Mouse (Mus musculus) forebrain, embryonic 11.5 days (tissue): ENCODE measurements at regions not wholly inside any gene's neighbourhood (a gene's known extent, or its start where the extent isn't known, plus 50 kb on each side); places are given as distances from the start of the nearest gene placed in this dataset.
A peak's percentile ranks its signal among the peaks of the same experiment; 100 is the strongest.

Experiments used
- ATAC-seq: fragments of 200-750 bp; cut with Nextera tagmentation; replicated peaks from 2 replicates; pipeline ENCODE4 v1.8.0; 2017; ENCODE audit warnings: moderate TSS enrichment; ENCODE audit not compliant: low FRiP score
- DNase-seq: peaks from one replicate; pipeline ENCODE4 v3.0.0-alpha.2; 2017; ENCODE audit warnings: low spot score
- H3K27ac ChIP-seq: fragments of 300-500 bp; sonication (generic); 2 replicates; pipeline ENCODE4 v1.5.1; 2014; ENCODE audit warnings: low read depth, low read length
- H3K27me3 ChIP-seq: fragments of 300-500 bp; sonication (generic); 2 replicates; pipeline ENCODE4 v1.6.1; 2014; ENCODE audit warnings: mild to moderate bottlenecking, low read length, mixed read lengths; ENCODE audit not compliant: control insufficient read depth, insufficient read depth
- H3K36me3 ChIP-seq: fragments of 300-500 bp; sonication (generic); 2 replicates; pipeline ENCODE4 v1.6.1; 2014; ENCODE audit warnings: mild to moderate bottlenecking, low read length, moderate library complexity, mixed read lengths; ENCODE audit not compliant: control insufficient read depth, insufficient read depth
- H3K4me1 ChIP-seq: fragments of 300-500 bp; sonication (generic); replicated peaks from 2 replicates; pipeline ENCODE4 v1.6.1; 2014; ENCODE audit warnings: low read length, mixed read lengths; ENCODE audit not compliant: control insufficient read depth, insufficient read depth
- H3K4me2 ChIP-seq: fragments of 300-500 bp; sonication (generic); 2 replicates; pipeline ENCODE4 v1.6.1; 2014; ENCODE audit warnings: low read depth, mild to moderate bottlenecking, low read length, moderate library complexity, mixed read lengths; ENCODE audit not compliant: severe bottlenecking
- H3K4me3 ChIP-seq: fragments of 300-500 bp; sonication (generic); 2 replicates; pipeline ENCODE4 v1.5.1; 2014; ENCODE audit warnings: low read depth, low read length
- H3K9ac ChIP-seq: fragments of 300-500 bp; sonication (generic); 2 replicates; pipeline ENCODE4 v1.6.1; 2014; ENCODE audit warnings: low read length
- H3K9me3 ChIP-seq: fragments of 300-500 bp; sonication (generic); 2 replicates; pipeline ENCODE4 v1.6.1; 2016; ENCODE audit warnings: low read length, mixed read lengths; ENCODE audit not compliant: control insufficient read depth
- WGBS: fragments of 180-500 bp; shearing (Covaris S2); extraction: QIAGEN DNeasy Blood & Tissue Kit; methylation state at CpG from one replicate; pipeline ENCODE4 v1.1.7; 2014; 5-methylcytosine and 5-hydroxymethylcytosine counted together

GRCm38 (mm10) chr12:12850681-12851080, 91.0 kb downstream of the Mycn start:
- WGBS: 0% methylated on average over 2 of the region's 2 CpGs
- Histone ChIP-seq H3K9me3 (no peaks in the 10 kb centered on the region), H3K36me3 (no peaks in the 10 kb centered on the region), H3K27ac (no peak overlapping the region), H3K4me2 (no peak overlapping the region), H3K27me3 (no peaks in the 10 kb centered on the region), H3K4me3 (no peak overlapping the region), H3K9ac (no peak overlapping the region), H3K4me1 (no peaks in the 10 kb centered on the region; the same call in 1 of the 2 replicates)
- DNase-seq (no peak), ATAC-seq (no peak)

GRCm38 (mm10) chr12:12846716-12847115, 95.0 kb downstream of the Mycn start:
- Histone ChIP-seq H3K27me3 (no peaks in the 10 kb centered on the region), H3K9ac (no peak overlapping the region), H3K4me3 (no peak overlapping the region), H3K9me3 (no peaks in the 10 kb centered on the region), H3K36me3 (no peaks in the 10 kb centered on the region), H3K4me2 (no peak overlapping the region), H3K27ac (no peak overlapping the region), H3K4me1 (no peaks in the 10 kb centered on the region; the same call in 1 of the 2 replicates)
- ATAC-seq: no peak
- no peak for DNase-seq
- WGBS: 67% methylated on average over 1 of the region's 1 CpGs

DNA sequence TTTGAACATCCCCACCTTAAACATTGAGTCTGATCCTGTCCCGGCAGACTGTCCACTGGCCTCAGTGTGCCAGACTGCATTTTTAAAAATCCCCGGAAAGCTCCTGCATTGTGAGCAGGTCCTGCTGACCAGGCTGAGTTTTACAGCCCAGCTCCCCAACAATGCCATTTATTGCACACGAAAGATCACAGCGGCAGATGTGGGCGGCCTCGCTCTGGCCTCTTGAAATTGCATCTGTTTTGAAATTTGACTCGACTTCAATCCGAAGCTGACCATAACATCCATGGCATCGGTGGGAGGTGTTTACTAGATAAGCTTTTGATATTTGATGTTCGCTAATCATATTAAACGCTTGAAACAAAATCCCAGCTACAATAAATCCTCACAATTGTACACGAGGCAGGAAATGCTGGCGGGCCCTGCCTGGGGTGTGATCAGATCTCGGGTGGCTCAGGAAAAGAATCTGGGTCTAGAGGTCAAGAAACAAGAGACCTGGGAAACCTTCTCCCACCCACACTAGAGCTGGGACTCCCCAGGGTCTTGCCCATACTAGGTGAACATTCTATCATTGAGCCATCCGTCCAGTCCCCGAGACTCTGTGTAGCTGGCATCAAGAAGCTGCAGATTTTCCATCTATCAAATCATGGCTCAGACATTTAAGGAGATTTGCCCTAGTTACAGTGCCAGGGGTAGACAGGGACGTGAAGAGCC, 99.3 kb downstream of the Mycn start:
- H3K36me3 ChIP-seq: no peaks in the 10 kb centered on the region
- DNase-seq (no peak), ATAC-seq (0 out of 2 replicates have a peak, but pooled peaks have one; percentile 18)
- 33% methylated on average over 17 of the region's 17 CpGs for WGBS
- no peak overlapping the region for H3K27ac ChIP-seq
- H3K4me3 ChIP-seq: no peak overlapping the region
- peaks cover 3% of the 10 kb centered on the region; the same call in 1 of the 2 replicates for H3K4me1 ChIP-seq
- no peaks in the 10 kb centered on the region for H3K27me3 ChIP-seq
- no peak overlapping the region for H3K9ac ChIP-seq
- 0 out of 2 replicates have a peak overlapping the region, but pooled peaks have one; percentile 2 for H3K4me2 ChIP-seq
- no peaks in the 10 kb centered on the region for H3K9me3 ChIP-seq

GRCm38 (mm10) chr12:12841385-12842238, 100.1 kb downstream of the Mycn start:
- DNase-seq (no peak), ATAC-seq (0 out of 2 replicates have a peak, but pooled peaks have one; percentile 27)
- Histone ChIP-seq H3K36me3 (no peaks in the 10 kb centered on the region), H3K4me2 (no peak overlapping the region), H3K4me3 (no peak overlapping the region), H3K4me1 (peaks cover 3% of the 10 kb centered on the region; the same call in 1 of the 2 replicates), H3K9ac (no peak overlapping the region), H3K27me3 (no peaks in the 10 kb centered on the region), H3K27ac (no peak overlapping the region), H3K9me3 (no peaks in the 10 kb centered on the region)
- 81% methylated on average over 5 of the region's 5 CpGs for WGBS

DNA sequence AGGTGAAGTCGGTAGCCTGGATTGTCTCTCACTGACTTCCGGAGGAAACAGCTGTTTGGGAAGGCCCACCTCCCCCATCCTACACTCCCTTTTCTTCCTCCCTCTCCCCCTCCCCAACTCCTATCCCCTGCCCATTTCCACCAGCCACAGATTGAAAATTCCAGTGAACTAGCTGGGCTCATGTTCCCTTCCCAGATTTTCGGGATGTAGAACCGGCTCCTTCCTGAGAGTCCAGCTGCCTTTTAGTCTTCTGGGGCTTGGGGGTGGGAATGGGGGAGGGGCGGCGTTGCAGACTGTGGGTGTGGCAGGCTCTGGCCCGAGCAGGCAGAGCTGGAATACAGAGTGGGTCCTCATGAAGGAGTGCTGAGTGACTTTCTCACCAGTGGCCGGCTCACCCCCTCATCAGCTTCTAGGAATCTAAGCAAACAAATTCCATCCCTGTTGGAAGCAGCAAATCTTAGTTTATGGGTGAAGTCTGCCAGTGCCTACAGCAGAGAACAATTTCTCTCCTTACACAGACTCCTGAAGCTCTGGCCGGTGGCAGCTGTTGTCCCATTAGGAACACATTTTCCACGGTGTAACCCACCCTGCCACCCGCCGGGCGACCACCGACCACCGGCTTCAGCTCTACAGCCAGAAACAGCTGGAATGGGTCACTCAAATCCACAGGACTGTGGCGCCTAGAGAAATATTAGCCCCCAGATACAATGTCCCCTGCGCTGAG, 100.9 kb downstream of the Mycn start:
- H3K4me1 ChIP-seq: peaks cover 3% of the 10 kb centered on the region; the same call in 1 of the 2 replicates
- 35% methylated on average over 17 of the region's 17 CpGs for WGBS
- H3K27me3 ChIP-seq: no peaks in the 10 kb centered on the region
- no peak overlapping the region for H3K27ac ChIP-seq
- H3K4me3 ChIP-seq: no peak overlapping the region
- H3K9ac ChIP-seq: no peak overlapping the region; the same call in 1 of the 2 replicates
- DNase-seq (peak; percentile 59), ATAC-seq (peak; percentile 44; the same call in 1 of the 2 replicates)
- H3K9me3 ChIP-seq: no peaks in the 10 kb centered on the region
- H3K36me3 ChIP-seq: no peaks in the 10 kb centered on the region
- no peak overlapping the region for H3K4me2 ChIP-seq

- ATAC-seq (no peak), DNase-seq (no peak)
- H3K27ac ChIP-seq: no peak overlapping the region
- no peaks in the 10 kb centered on the region for H3K36me3 ChIP-seq
- peaks cover 3% of the 10 kb centered on the region; the same call in 1 of the 2 replicates for H3K4me1 ChIP-seq
- H3K9ac ChIP-seq: no peak overlapping the region
- H3K4me3 ChIP-seq: no peak overlapping the region
- no peak overlapping the region for H3K4me2 ChIP-seq
- H3K9me3 ChIP-seq: no peaks in the 10 kb centered on the region
- H3K27me3 ChIP-seq: no peaks in the 10 kb centered on the region
- WGBS: 93% methylated on average over 1 of the region's 1 CpGs
Measured at GRCm38 (mm10) chr12:12837775-12838174, 103.9 kb downstream of the Mycn start.

DNA sequence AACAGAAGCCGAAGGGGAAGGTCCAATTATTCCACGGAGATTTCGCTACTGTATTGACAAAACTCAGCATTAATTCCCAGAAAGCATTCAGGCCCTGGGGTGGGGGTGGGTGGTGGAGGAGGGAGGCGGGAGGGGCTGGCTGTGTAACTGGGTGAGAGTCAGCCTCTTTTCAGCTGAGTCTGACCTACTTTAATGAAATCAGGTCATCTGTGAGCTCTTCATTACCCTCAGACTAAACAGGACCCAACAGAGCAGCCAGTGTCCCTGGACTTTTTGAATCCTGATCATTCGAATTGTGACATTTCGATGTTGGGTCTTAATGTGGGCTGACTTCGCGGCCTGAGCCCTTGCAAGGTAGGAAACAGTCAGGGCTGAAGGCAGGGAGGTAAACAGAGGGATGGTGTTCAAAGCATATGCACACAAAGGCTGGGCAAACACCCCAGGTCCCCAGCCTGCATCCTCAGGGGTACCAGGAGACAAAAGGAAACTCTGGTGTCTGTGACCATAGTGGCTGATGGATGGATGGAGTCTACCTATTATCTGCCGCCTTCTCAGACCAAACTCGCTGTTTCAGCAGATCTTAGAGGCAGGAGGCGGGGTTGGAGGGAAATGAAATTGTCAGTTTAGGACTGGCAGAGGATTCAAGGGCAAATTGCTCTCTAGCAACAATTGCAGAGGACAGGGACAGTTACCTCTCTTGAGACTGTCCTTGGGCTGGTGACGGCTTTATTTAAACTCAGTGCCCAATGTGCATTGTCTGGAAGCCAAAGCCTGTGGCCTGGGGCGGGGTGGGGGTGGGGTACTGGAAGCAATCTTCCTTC, 113.7 kb downstream of the Mycn start:
- Histone ChIP-seq H3K36me3 (no peaks in the 10 kb centered on the region), H3K9me3 (no peaks in the 10 kb centered on the region), H3K27ac (no peak overlapping the region), H3K4me2 (no peak overlapping the region), H3K4me1 (peaks cover 5% of the 10 kb centered on the region; the same call in 1 of the 2 replicates), H3K9ac (0 out of 2 replicates have a peak overlapping the region, but pooled peaks have one; percentile 20), H3K4me3 (no peak overlapping the region), H3K27me3 (no peaks in the 10 kb centered on the region)
- DNase-seq (peak; percentile 46), ATAC-seq (peak; percentile 44; the same call in 1 of the 2 replicates)
- WGBS: 48% methylated on average over 13 of the region's 13 CpGs
